Mouse (Mus musculus): ENCODE measurements around the gene Plekha7. TPM values are rescaled to one million over a fixed set of nuclear protein-coding genes. Genes with fewer than 3 reads are reported as not detected.

The Plekha7 gene
- polyA plus RNA-seq (2012; rRNA removed), result 23.9 and 28.3 TPM in 2 replicates

DNA sequence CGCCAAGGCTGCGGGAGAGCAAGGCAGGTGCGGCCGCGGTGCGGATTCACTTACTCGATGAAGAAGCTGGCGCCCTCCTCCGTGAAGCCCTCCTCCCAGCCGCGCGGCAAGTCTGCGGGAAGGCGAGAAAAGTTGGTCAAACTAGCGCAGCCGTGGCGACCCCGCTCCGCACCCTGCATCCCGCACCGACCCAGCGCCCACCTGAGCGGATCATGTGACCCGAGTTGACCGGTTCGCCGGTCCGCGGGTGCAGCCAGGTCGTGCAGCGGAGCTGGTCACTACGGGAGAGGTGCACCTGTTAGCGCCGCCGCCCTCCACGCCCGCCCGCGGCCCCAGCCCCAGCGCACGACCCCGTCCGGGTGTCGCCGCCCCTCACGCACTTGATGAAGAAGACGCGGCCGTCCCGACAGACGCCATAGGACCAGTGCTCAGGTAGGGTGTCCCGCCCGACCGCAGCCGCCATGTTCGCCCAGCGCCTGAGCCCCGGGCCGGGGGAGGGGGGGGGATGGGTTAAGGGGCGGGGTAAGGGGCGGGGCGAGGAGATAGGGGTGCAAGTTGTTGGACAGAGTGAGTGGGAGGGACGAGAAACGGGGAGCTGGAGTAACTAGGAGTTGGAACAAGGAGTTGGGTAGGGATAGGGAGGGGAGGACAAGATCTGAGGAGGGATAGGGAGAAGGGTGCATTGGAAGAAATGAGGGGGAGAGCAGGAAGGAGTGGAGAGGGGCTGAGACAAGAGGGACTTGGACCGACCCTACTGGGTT is at the start of gene Plekha7:
Gene Plekha7 (minus strand): TSS at position 506 of the 761 bp plus-strand sequence.
- DNase-seq (ENCODE audit: extremely low spot score in 1 of 2, low spot score in 1 of 2), result no peak

DNA sequence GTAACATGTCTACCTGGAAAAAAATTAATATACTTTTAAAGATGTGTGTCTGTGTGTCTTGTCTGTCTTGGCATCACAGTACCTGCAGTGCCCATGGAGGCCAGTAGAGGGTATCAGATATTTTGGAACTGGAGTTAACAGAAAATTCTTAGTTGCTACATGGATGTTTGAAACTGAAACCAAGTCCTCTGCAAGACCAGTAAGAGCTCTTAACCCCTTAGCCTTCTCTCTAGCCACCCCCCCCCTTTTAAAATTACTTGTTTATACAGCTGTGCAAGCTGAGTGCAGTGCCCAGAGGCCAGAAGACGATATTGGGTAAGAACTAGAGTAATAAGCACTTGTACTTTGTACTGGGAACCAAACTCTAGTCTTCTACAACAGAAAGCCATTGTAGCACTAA is 28.1 kb upstream of the Plekha7 start:
- DNase-seq (ENCODE audit: extremely low spot score in 1 of 2, low spot score in 1 of 2), result peak; percentile 21 to 68

DNA sequence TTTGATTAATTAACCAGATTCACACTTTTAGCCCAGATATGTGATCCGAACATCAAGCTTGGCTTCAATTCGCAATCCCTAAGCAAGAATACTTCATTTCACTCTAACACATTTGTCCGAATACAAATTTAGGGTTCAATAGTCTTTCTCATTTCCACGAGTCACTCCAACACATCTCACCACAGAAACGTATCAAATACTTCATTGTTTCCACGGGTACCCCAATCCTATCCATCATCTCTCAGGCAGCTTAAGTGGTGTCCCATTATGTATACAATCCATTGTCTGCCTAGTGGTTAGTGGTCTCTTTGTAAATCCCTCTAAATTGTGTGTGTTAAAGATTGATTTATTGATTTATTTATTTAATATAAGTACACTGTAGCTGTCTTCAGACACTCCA is 27.0 kb upstream of the Plekha7 start:
- no peak for DNase-seq (ENCODE audit: extremely low spot score in 1 of 2, low spot score in 1 of 2)

DNA sequence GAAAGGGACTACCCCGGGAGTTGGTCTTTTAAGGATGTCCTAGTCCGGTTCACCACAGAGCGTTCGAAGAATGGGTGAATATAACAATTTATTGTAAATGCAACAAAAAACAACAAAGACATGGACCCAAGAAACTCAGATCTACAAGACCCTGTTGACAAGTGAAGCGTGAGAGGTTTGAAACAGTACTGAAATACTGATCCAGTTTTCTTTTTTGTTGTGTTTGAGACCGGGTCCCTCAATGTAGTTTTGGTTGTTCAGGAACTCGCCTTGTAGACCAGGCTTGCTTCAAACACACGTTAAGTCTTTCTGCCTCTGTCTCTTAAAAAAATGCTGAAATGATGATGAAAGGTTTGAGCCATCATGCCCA is 26.5 kb upstream of the Plekha7 start:
- no peak for DNase-seq (ENCODE audit: extremely low spot score in 1 of 2, low spot score in 1 of 2)

DNA sequence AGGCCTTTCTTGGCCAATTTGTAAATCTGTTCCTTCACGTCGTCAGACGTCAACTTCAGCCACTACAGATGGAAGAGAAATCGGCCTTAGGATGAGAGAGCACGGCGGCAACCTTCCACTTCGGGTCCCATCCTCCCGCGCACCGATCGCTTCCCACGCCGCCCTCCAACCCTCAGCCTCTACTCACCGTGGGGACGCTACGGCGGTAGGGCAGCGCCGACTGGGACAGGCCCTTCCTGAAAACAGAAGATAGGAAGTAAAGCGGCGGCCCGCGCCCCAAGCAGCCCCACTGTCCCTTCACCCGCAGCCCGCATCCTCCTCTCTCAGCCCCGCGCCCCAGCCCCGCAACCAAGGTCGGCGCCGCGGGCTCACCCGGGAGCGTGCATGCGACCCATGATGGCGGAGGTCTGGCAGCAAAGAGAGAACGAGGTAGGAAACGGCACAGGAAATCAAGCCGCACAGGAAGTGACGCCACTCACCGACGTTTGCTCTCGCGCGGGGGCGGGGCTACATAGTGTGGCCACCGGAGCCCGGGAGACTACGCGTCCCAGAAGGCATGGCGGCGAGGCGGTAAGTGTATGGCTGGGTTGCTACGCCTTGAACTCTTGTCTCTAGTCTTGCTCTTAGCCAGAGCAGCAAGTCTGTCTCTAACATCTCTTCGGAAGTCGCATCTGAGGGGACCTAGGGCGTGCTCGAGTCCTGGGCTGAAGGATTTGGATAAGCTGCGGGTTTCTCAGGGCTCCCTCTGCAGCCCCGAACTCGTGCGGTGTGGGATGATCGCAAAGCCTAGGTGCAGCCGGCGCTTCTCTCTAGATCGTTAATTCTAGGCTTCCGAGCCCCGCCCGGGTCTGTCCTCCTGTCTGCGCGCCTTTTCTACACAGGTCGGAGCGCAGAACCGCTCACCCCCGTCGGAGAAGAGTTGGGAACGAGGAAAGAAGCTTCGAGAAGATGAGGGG is 25.8 kb upstream of the Plekha7 start, which contains the start of gene Rps13:
Gene Rps13 (minus strand): TSS at position 483 of the 956 bp plus-strand sequence.
- DNase-seq (ENCODE audit: extremely low spot score in 1 of 2, low spot score in 1 of 2), result peak; percentile 97 to 99

DNA sequence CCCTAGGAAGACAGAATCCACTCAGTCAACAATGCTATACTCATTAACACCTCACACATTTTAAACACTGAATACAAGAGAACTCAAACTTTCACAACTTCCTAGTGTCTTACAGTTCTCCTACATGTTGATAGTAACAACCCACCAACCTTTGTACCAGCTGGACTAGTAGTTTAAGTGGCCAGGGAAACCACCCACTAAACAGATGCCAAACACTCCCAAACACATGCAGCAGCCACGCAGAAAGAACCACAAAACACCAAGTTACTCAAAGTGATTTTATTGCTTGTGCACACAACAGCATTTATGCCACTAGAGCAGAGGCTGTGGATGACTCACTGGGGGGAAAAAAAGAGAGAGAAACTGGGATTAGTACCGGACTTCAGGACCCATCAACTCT is 23.1 kb upstream of the Plekha7 start:
- DNase-seq (ENCODE audit: extremely low spot score in 1 of 2, low spot score in 1 of 2), result peak; percentile 32 to 59

DNA sequence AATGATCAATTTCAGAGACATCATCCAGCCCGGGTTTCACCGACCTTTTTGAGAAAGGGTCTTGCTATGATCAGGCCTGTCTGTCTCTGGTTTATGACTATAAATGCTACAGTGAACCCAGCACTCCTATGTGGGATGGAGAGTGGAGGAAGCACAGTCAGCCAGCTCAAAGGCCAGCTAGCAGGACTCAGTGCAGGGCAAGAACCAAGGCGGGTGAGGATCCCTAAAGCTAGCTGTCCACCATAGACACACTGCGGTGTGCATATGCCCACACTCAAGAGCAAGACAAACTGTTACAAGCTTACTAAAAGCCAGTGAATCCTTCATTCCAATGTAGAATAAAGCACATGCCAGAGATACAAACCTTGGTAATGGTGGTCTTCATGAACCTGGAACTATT is 21.7 kb upstream of the Plekha7 start:
- no peak for DNase-seq (ENCODE audit: extremely low spot score in 1 of 2, low spot score in 1 of 2)

DNA sequence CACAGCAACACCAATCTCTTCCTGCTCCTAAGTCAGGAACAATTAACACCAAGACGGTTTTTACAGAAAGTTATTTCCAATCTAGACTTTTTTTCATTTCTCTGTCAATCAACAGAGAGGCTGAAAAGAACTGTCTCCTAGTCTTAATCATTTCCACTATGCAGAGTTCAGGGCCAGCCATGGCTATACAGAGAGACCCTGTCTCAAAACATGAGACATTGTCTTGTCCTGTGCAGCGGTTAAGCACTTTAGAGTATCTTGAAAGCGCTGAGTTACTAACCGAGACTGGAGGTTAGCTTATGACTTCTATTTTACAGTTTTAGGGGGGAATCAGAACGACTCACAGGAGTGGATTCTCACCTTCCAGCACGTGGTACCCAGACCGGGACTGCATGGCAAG is 20.6 kb upstream of the Plekha7 start:
- no peak for DNase-seq (ENCODE audit: extremely low spot score in 1 of 2, low spot score in 1 of 2)

DNA sequence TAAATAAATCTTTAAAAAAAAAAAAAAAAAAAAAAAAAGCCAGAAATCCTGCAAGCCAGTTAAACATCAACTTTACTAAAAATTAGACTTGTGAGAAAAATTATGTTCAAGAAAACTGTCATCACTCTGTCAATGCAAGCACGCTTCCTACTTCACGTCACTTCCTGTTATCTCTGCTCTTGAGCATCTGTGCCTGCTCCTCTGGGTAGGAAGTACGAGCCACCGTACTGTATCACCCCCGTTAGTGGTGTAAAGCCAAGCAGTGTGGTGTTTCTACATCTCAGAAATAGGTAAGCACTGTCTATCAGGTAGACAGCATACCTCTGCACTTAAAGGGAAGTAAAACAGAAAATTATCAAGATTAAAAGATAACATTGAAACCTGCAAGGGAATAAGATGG is 19.7 kb upstream of the Plekha7 start:
- DNase-seq (ENCODE audit: extremely low spot score in 1 of 2, low spot score in 1 of 2), result no peak

DNA sequence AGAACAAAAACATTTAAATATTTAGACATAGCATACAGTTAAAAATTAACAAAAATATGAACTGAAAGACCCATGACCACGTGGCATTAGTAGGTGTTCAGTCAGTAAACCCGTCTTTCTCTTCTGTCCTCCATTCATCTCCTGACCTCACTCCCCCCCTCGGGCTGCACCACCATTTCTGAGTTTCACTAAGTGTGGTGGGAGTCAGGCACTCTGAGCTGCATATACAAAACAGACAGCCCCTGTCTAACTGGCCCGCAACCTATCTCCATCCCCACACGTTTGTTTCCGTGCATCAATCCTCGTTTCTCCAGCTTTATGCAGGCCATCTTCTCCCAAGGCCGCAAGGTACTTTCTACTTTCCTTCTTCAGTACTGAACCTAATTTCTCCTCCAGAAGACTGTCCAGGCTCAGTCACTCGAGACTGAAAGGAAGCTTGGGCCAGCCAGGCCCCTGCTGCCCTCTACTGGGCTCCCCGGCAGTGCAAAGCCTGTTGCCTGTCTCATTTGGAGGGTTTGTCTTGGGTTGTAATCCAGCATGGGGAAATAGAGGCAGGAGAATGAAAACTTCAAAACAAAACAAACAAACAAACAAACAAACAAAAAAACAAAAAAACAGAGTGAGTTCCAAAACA is 15.3 kb upstream of the Plekha7 start:
- peak in 1 of 2 experiments; percentile 77 for DNase-seq (ENCODE audit: extremely low spot score in 1 of 2, low spot score in 1 of 2)

DNA sequence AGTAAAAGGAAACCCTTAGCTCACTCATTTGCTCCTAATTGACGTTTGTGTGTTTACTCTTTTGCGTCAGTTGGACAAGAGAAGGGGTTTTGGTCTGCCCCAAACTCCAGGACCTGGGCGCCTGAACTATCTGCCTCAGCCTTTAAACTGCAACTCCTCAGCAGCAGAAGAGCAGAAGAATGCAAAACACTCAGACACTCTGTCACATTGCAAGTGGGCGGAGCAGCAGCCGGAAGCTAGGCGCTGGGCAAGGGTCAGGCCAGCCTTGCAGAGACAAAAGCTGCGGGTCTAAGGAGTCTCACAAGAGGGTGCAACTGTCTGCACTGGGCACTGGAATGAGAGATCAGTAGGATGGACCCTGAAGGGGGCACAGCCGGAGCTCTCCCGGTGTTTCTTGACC is 1.3 kb upstream of the Plekha7 start:
- no peak for DNase-seq (ENCODE audit: extremely low spot score in 1 of 2, low spot score in 1 of 2)

DNA sequence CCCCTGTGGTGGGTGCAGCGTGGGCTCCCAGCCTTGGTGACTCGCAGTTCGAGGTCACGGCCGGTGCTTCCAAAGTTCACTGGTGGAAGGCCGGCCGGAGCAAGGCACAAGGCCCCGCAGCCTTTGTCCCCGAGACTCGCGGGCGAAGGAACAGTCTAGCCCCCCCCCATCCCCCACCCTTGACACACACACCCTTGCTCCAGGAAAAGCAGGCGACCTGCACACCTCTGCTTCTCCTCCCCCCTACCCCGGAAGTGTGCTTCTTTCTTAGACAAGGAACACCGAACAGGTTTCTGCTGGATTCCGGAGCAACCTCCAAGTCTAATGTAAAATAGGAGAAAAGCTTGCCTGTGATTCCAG is 436 bp upstream of the Plekha7 start:
- DNase-seq (ENCODE audit: extremely low spot score in 1 of 2, low spot score in 1 of 2), result no peak

DNA sequence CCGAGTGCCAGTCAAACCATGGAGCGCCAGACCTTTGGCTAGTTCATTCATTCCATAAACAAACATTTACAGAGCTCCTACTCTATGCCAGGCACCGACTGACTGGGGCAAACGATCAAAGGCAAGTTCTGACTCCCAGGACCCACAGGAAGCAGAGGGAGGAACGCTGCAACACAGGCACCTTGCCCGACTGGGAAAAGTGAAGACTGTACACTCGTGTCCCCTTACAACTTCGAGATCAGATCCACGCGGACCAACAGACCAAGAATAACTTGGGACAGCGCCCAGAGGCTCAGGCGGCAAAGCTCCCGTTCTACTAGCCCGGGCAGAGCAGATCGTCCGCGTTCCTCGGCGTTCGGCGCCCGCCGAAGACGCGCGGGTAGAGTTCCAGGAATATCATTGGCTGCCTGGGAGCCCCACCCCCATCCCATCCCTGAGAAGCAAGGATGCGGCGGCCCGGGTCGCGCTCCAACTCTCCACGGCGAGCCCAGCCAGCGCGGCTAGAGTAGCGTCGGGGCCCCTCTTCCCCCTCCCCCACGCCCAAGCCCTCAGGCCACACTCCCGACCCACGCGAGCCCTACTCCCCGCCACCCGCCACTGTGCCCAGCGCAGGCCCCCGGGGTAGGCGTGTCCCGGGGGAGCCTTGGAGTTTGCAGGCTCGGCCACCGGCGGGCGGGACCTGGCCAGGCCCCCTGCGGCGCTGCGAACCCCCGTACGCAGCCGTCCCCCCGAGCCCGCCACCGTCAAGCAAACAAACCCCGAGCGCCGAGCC is 891 bp downstream of the Plekha7 start:
- DNase-seq (ENCODE audit: extremely low spot score in 1 of 2, low spot score in 1 of 2), result peak in 1 of 2 experiments; percentile 36

DNA sequence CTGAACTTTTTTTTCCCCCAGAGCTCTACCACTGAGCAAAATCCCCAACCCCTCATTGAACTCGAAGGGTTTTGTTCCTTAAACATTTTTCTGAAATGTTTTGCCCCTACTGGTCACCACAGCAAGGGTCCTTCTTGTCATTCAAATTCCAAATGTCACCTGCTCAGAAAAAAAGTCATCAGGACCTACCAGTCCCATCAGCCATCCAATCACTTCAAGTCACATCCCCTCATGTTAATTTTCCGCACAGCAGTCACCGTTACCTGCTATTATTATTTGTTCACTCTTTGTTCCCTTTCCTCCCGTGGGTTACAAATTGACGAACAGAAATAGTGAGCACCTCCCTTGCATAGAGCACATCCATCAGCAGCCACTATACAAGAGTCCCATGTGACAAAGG is 1.6 kb downstream of the Plekha7 start:
- DNase-seq (ENCODE audit: extremely low spot score in 1 of 2, low spot score in 1 of 2), result no peak

DNA sequence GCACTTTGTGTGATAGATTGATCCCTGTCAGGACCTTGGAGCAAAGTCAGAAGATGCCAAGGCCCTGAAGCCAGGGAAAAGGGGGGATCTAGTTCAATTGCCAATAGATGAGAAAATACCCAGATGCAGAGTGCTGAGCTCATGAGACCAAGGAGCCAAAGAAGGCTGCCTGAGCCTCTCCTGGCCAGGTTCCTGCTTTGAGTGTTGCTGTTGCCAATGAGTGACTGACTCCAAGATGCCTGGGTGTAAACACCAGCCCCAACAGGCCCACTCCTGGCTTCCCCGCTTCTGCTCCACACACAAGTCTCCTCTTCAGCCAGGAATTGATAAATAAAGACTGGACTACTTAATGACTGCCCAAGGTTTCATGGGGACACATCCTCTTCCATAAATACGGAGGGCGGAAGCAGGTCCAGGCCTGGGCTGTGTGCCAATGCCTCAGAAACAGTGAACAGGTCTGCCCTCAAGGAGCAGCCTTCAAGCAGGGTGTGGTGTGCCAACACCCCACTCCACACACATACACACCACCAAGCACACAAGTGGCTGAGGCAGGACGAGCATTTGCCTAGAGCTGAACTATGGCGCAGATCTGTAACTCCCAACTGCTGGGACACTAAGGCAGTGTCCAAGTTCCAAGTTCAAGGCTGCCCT is 6.4 kb downstream of the Plekha7 start:
- no peak for DNase-seq (ENCODE audit: extremely low spot score in 1 of 2, low spot score in 1 of 2)

DNA sequence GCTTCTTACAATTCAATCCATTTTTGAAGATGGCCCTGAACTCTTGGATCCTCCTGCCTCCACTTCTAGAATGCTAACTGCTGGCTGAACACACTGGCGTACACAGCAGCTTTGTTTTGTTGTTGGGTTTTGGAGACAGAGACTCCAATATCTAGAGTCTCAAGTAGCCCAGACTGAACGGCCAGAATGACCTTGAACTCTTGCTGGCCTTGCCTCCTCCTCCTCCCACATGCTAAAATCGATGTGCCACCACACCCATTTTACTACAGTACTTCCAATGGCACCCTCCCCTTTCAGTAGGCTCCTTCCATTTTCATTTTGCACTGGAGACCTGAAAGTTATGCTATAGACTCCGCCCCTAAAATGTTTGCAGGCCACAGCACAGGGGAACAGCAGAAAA is 7.0 kb downstream of the Plekha7 start:
- DNase-seq (ENCODE audit: extremely low spot score in 1 of 2, low spot score in 1 of 2), result no peak

DNA sequence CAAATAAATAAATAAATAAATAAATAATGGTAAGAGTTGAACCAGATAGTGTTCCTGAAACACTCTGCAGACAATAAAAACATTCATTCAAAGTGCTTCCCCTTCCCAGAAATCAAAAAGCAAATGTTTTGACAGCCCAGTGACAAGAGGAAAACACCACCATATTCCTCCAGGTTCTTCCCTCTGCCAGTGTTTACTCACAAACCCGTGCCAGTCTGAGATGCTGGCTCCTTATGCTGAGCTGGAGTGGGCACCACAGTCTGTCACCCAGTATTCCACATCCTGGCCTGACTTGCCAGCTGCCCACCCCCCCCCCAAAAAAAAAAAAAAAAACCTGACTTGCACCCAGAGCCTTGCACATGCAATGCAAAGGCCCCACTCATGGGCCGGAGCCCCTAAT is 9.3 kb downstream of the Plekha7 start:
- no peak for DNase-seq (ENCODE audit: extremely low spot score in 1 of 2, low spot score in 1 of 2)

DNA sequence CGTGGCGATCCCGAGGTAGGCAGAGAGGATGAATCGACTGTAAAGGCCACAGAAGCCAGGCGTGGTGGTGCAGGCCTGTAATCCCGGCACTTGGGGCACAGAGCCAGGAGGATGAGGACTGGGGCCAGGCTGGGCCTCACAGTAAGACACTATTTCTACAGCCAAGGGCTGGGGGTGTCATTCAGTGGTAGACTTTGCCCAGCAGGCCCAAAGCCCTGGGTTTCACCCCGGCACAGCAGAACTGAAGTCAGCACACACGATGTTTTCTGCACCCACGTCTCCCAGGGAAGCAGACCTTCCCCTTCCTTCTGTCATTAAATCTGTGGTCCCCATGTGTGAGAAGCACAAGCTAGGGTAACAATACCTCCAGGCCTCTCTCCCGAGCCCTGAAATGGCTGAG is 9.8 kb downstream of the Plekha7 start:
- no peak for DNase-seq (ENCODE audit: extremely low spot score in 1 of 2, low spot score in 1 of 2)

DNA sequence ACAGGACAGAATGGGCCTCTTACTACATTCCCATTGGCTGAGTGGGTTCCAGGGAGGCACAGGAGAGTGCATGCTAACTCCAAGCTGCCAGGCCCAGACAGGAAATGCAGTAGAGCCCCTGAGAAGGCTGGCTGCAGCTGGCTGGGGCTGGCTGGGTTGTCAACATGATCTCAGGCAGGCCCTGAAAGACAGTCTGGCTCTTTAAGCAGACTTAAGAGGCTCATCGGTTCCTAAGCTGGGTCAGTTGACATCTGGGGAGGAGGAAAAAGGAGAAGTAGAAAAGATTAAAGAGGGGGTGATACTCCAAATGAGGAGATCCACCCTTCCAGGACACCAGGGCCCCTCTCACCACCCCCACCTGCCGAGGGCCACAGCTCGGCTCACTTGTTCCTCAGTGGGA is 13.2 kb downstream of the Plekha7 start:
- DNase-seq (ENCODE audit: extremely low spot score in 1 of 2, low spot score in 1 of 2), result no peak

DNA sequence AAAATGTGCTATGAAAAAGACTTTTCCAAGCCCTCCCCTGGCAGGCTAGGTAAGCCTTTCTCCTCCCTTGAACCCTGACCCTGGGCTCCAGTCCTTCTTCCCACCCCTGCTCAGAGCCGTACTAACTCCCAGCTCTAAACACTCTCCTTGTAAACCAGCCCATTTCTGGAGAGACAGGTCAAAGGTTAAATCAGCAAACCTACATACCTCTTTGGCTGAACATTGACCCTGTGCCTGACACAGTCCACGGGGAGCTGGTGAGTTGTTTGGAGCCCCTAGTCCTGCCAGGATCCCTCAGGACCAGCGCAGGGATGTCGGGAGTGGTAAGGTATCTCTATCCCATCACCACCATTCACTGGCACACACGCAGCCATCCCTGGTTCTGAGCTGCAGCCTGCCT is 15.8 kb downstream of the Plekha7 start:
- no peak for DNase-seq (ENCODE audit: extremely low spot score in 1 of 2, low spot score in 1 of 2)
